Mouse (Mus musculus): ENCODE results near the gene Ttll5. TPM values are rescaled to one million over a fixed set of nuclear protein-coding genes. Genes with fewer than 3 reads are reported as not detected.

The Ttll5 gene
- total RNA-seq, 2 experiments from 2014 or later = 5.4 to 8.5 TPM

DNA sequence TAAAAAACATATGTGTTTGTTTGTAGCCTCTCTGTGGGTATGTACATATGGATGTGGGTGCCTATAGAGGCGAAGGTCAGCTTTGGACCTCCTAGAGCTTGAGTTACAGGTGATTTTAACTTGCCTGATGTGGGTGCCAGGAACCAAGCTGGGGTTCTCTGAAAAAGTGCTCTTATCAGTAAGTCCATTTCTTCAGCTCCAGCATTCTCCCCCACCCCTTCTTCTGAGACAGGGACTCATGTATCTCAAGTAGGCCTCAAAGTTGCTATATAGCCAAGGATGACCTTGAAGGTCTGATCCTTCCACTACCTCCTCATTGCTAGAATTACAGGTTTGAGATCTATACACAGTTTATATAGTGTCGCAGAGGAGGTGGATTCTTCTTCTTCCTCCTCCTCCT is 81.2 kb downstream of the Ttll5 start:
- DNase-seq = no peak
- TF ChIP-seq CTCF (IDR thresholded peaks at IDR 0.05) = no peak
- intact Hi-C loops (cut with DNase I) = no loop called here
- H3K4me3 ChIP-seq = no peak overlapping the region
- H3K27ac ChIP-seq = no peak overlapping the region

DNA sequence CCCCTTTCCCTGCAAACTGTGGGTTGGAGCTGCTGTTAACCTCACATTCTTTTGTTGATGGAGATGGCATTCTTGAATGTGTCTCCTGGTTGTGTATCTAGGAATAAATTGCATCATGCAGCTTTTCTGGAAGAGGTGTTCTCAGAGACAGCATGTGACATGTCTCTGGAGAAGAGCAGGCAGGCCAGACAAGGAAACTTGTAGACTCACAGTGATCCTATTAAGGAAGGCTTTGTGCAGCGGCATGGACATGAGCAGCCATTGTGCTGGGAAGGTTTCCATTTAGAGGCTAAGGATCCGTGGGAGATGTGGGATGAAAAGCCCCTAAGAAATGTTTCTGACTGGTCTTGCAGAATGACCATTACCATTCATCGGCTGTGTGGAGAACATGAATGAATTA is 83.4 kb downstream of the Ttll5 start:
- DNase-seq = no peak
- H3K4me3 ChIP-seq = no peak overlapping the region
- intact Hi-C loops (cut with DNase I) = no loop called here
- no peak overlapping the region for H3K27ac ChIP-seq
- TF ChIP-seq CTCF (IDR thresholded peaks at IDR 0.05) = no peak

DNA sequence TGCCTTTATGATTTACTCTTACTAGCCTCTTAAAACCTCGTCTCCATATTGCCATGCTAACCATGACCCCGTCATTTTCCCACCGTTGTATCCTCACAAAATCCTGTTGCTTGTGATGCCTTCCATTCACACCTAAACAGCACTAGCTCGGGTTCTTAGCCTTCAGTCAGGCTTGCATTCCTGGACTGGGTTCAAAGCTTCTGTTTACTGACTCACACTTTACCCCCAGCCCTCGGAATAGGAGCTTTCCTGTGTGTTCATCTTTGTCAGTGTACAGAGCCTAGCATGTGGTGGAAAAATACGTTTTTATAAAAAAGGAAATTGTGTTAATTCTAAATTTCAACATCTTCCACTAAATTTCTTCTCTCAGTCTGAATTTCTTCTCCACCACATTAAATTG is 86.4 kb downstream of the Ttll5 start:
- TF ChIP-seq CTCF (IDR thresholded peaks at IDR 0.05) = no peak
- intact Hi-C loops (cut with DNase I) = no loop called here
- H3K4me3 ChIP-seq = no peak overlapping the region
- no peak for DNase-seq
- no peak overlapping the region for H3K27ac ChIP-seq

DNA sequence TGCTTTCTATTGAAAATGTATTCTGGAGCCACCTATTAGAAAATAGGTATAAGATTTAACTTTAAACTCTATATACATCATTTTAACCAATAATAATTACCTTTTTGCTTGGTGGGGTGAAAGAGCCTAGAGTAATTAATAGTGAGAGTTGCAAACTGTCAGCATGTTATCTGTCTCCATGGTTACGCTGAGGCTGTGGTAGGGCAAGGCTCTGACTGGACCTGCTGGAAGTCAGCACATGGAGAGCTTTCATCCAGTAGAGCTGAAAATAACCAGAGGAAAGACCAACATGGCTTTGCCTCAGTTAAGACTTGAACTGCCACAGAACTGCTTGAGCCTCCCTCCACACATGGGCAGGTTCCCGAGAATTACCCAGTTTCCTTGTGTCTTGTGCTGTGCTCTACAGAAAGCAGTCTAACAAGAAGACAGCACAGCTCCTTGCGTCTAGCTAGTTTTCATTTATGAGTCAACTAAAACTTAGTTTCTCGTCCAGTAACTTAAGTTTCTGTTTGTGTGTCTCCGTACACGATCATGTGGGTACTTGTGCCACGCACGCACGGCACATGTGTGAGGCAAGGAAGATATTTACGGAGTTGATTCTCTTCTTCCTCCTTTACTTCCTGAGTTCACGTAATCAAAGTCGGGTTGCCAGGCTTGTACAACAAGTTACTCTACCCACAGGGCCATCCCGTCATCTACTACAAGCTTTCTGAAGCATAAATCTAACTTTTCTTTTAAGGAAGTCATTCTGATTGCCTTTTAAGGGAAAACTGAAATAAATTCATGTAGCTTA is 88.4 kb downstream of the Ttll5 start:
- TF ChIP-seq CTCF (IDR thresholded peaks at IDR 0.05) = no peak
- intact Hi-C loops (cut with DNase I) = no loop called here
- DNase-seq = no peak
- Histone ChIP-seq H3K27ac (no peak overlapping the region), H3K4me3 (no peak overlapping the region)

DNA sequence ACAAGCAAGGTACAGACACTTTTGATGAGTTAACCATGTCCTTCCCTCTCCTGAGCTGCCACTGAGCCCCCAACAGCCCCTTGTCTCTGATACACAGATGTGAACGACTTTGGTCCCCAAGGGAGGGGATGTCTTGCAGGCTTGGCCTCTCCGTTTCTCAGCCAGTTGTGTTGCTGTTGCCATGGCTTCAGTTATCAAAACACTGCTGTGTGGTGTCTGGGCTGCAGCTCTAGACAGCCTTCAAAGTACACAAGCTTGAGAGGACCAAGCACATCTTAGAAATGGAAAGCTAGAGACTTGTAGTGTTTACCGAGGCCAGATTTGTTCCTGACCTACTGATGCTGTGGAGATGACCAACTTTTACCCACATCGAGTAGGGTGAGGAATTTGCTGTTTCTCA is 102.4 kb downstream of the Ttll5 start:
- TF ChIP-seq CTCF (IDR thresholded peaks at IDR 0.05) = no peak
- no peak overlapping the region for H3K27ac ChIP-seq
- H3K4me3 ChIP-seq = no peak overlapping the region
- no peak for DNase-seq
- intact Hi-C loops (cut with DNase I) = no loop called here

DNA sequence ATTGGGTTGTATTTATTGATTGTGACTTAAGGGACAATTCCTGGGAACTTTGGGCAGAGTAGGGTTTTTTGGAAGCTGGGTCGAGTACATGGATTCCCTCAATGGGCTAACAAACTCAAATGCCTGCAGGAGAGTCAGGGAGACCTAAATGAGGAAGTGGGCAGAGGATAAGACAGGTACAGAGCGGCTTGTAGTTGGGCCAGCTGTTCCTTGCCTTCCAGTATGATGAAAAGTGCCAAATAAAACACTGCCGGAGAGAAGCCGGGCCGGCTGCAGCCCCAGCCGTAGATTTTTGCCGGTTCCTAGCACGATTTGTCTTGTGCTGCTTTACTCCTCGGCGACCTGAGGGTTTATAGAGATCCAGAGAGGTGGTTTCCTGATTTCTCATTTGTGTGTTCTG is 104.1 kb downstream of the Ttll5 start:
- Histone ChIP-seq H3K27ac (no peak overlapping the region), H3K4me3 (no peak overlapping the region)
- intact Hi-C loops (cut with DNase I) = no loop called here
- DNase-seq = no peak
- no peak for TF ChIP-seq CTCF (IDR thresholded peaks at IDR 0.05)

DNA sequence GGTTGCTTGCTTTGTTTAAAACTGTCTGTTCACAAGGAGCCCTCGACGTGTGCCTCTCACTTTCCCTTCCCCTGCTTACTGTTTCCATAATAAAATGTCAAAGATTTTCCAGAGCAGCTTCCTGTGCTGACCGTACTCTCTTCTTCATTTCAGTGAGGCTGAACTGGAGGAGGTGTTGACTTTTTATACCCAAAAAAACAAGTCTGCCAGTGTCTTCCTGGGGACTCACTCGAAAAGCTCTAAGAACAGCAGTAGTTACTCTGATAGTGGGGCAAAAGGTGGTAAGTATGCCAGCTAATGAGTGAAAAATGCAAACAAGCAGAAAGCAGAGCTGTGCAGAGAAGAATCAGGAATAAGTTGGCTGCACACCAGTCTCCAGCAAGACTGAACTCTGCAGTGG is 105.3 kb downstream of the Ttll5 start:
- Histone ChIP-seq H3K27ac (no peak overlapping the region), H3K4me3 (no peak overlapping the region)
- TF ChIP-seq CTCF (IDR thresholded peaks at IDR 0.05) = no peak
- intact Hi-C loops (cut with DNase I) = no loop called here
- DNase-seq = no peak

DNA sequence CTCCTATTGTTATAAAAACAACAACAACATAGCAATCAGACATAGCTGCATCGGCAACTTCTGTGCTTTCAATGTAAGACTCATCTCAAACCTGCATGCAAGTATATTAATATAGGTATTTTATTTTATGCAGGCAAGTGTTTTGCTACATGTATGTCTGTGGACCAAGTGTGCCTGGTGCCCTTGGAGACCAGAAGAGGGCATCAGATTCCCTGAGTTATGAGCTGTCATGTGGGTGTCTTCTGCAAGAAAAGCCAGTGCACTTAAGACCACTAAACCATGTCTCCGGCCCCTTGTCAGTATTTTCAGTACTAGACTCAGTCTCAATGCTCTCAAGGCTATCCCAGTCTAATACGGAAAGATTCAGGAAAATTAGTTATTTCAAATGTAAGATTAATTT is 106.3 kb downstream of the Ttll5 start:
- intact Hi-C loops (cut with DNase I) = no loop called here

DNA sequence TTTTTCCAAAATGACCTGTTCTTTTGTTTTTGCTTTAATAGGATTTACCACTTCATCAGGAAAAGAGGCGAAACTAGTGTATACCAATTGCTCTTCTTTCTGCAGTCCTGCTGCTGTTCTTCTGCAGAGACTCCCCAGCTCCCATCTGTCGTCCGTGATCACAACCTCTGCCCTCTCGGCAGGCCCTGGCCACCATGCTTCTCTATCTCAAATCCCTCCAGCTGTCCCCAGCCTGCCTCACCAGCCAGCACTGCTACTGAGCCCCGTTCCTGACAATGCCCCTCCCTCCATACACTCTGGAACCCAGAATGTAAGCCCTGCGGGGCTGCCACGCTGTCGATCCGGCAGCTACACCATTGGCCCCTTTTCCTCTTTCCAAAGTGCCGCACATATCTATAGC is 108.8 kb downstream of the Ttll5 start:
- Histone ChIP-seq H3K4me3 (no peak overlapping the region), H3K27ac (no peak overlapping the region)
- DNase-seq = no peak
- intact Hi-C loops (cut with DNase I) = no loop called here
- no peak for TF ChIP-seq CTCF (IDR thresholded peaks at IDR 0.05)

More for the DNA sequence above, 106.3 kb downstream of the Ttll5 start:
- Histone ChIP-seq H3K27ac (no peak overlapping the region), H3K4me3 (no peak overlapping the region)
- no peak for DNase-seq
- peak; percentile 42; the same call in 1 of the 2 replicates for TF ChIP-seq CTCF (IDR thresholded peaks at IDR 0.05)

DNA sequence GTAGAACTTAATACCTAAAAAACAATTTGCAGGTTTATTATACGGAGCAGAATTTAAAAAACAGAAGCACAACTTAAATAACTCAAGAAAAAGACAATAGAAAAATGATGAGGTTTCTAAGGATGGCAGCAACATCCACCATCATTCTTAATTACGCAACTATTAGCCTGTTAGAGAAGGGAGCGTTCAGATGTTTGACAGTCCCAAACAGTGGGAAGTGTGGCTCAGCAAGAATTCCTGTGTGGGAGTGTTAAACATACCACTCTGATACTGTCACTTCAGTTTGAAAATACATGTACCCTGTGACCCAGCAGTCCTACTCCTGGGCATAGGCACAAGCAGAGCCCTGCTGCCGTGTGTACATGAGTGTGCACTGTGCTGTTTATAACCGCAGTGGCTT is 112.9 kb downstream of the Ttll5 start:
- intact Hi-C loops (cut with DNase I) = no loop called here
- TF ChIP-seq CTCF (IDR thresholded peaks at IDR 0.05) = no peak
- H3K4me3 ChIP-seq = no peak overlapping the region
- DNase-seq = no peak
- no peak overlapping the region for H3K27ac ChIP-seq

DNA sequence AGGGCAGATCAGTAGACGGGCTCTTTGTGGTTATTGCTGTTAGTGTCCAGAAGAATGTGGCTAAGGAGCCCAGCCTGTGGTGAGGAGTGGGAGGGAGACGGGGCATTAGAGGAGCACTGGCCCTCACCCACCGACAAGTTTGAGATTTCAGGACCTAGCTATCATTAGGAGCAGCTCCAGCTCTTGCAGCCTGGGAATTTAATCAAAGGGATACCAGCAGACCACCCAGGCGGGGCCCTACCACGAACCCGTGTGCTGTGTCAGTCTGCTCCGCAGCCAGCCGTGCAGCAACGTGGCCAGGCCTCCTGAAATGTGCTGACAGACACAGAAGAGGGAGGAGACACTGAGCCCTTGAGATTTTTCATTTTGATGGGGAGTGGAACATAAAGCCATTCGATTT is 119.0 kb downstream of the Ttll5 start:
- TF ChIP-seq CTCF (IDR thresholded peaks at IDR 0.05) = no peak
- intact Hi-C loops (cut with DNase I) = no loop called here
- Histone ChIP-seq H3K4me3 (no peak overlapping the region), H3K27ac (no peak overlapping the region)
- DNase-seq = no peak

DNA sequence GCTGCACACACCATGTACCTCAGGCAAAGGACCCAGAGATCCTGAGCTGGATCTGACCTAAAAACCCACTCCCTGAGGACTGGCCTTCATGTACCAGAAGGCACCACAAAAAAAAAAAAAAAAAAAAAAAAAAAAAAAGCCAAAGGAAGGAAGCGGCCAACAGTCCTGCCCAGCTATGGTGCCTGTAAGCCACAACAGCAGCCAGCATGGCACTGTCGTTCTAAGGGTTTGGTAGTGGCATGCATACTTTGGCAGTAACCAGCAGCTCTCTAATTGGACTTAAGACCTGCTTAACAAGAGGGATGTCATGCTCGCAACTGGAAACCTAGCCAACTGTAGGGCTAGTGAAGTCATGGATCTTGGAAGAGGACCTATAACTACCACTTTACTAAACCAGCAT is 120.0 kb downstream of the Ttll5 start:
- intact Hi-C loops (cut with DNase I) = no loop called here
- no peak for DNase-seq
- no peak for TF ChIP-seq CTCF (IDR thresholded peaks at IDR 0.05)
- no peak overlapping the region for H3K27ac ChIP-seq
- no peak overlapping the region for H3K4me3 ChIP-seq

DNA sequence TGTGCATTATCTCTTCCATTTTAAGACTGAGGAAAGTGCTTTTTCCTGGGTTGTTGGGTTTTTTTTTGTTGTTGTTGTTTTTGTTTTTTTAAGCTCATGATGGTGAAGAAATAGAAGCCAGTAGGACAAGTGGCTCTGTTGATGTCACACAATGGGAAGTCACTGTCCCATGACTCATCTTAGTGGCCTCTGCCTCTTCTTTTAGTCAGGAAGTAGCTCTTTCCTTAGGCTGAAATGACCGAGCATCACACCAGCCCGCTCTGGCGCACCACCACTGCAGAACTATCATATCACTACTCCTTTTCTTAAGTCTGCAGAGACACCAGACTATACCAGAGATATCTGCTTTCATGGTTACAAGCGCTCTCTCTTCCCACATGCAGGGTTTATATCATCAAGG is 122.7 kb downstream of the Ttll5 start:
- intact Hi-C loops (cut with DNase I) = no loop called here
- no peak for TF ChIP-seq CTCF (IDR thresholded peaks at IDR 0.05)
- no peak for DNase-seq

DNA sequence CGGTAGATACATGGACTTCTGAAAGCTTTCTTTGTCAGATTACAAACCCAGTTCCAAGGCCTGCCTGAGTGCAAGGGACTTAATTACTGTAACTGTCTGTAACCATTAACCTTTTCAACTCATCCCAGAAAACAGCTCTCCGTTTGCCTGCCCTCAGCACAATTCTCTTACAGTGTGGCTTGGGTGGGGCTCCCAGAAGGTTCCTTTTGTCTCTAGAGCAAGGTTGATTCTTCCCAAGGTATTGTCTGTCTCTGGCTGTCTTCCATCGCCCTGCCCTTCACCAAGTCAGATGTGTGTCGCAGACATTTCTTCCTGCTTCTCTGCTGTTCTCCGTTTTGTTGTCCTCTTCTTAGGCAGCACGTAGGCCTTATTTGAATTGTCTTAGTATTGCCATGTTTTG is 125.2 kb downstream of the Ttll5 start:
- no peak for DNase-seq
- no peak overlapping the region for H3K27ac ChIP-seq
- TF ChIP-seq CTCF (IDR thresholded peaks at IDR 0.05) = no peak
- intact Hi-C loops (cut with DNase I) = no loop called here
- no peak overlapping the region for H3K4me3 ChIP-seq

More for the DNA sequence above, 122.7 kb downstream of the Ttll5 start:
- H3K27ac ChIP-seq = no peak overlapping the region
- no peak overlapping the region for H3K4me3 ChIP-seq
